Mouse (Mus musculus): ENCODE results near the gene Osm.

Osm gene

GRCm38 (mm10) chr11:4239691-4240090, 3.5 kb downstream of the Osm start:
- DNase-seq (ENCODE audit: low spot score in 2 of 2): no peak

GRCm38 (mm10) chr11:4240151-4240550, 3.9 kb downstream of the Osm start:
- DNase-seq (ENCODE audit: low spot score in 2 of 2): no peak

GRCm38 (mm10) chr11:4241180-4241579, 5.0 kb downstream of the Osm start:
- DNase-seq (ENCODE audit: low spot score in 2 of 2): no peak

- no peak for DNase-seq (ENCODE audit: low spot score in 2 of 2)
Measured at GRCm38 (mm10) chr11:4246126-4246525, 9.9 kb downstream of the Osm start.

GRCm38 (mm10) chr11:4246623-4247022, 10.4 kb downstream of the Osm start:
- no peak for DNase-seq (ENCODE audit: low spot score in 2 of 2)

GRCm38 (mm10) chr11:4247201-4247959, 11.2 kb downstream of the Osm start:
- DNase-seq (ENCODE audit: low spot score in 2 of 2): no peak

- DNase-seq (ENCODE audit: low spot score in 2 of 2): no peak
Measured at GRCm38 (mm10) chr11:4249151-4249550, 12.9 kb downstream of the Osm start.

- DNase-seq (ENCODE audit: low spot score in 2 of 2): no peak
Measured at GRCm38 (mm10) chr11:4250290-4250689, 14.1 kb downstream of the Osm start.

GRCm38 (mm10) chr11:4251376-4251775, 15.2 kb downstream of the Osm start:
- DNase-seq (ENCODE audit: low spot score in 2 of 2): no peak

GRCm38 (mm10) chr11:4252886-4253285, 16.7 kb downstream of the Osm start:
- DNase-seq (ENCODE audit: low spot score in 2 of 2): no peak

GRCm38 (mm10) chr11:4256846-4257607, 20.8 kb downstream of the Osm start, which contains the start of gene Lif:
TSS of gene Lif (plus strand) at chr11:4257557.
- no peak for DNase-seq (ENCODE audit: low spot score in 2 of 2)

- DNase-seq (ENCODE audit: low spot score in 2 of 2): no peak
Measured at GRCm38 (mm10) chr11:4257756-4258155, 21.5 kb downstream of the Osm start.

- DNase-seq (ENCODE audit: low spot score in 2 of 2): peak; percentile 86 to 87
Measured at GRCm38 (mm10) chr11:4258657-4259082, 22.4 kb downstream of the Osm start.

- DNase-seq (ENCODE audit: low spot score in 2 of 2): no peak
Measured at GRCm38 (mm10) chr11:4260463-4261187, 24.4 kb downstream of the Osm start.

GRCm38 (mm10) chr11:4261188-4261494, 24.9 kb downstream of the Osm start:
- DNase-seq (ENCODE audit: low spot score in 2 of 2): peak in 1 of 2 experiments; percentile 28

- no peak for DNase-seq (ENCODE audit: low spot score in 2 of 2)
Measured at GRCm38 (mm10) chr11:4261969-4262368, 25.7 kb downstream of the Osm start.

- DNase-seq (ENCODE audit: low spot score in 2 of 2): no peak
Measured at GRCm38 (mm10) chr11:4262847-4263246, 26.6 kb downstream of the Osm start.

GRCm38 (mm10) chr11:4263296-4263695, 27.1 kb downstream of the Osm start:
- DNase-seq (ENCODE audit: low spot score in 2 of 2): no peak

- no peak for DNase-seq (ENCODE audit: low spot score in 2 of 2)
Measured at GRCm38 (mm10) chr11:4264066-4264465, 27.8 kb downstream of the Osm start.

GRCm38 (mm10) chr11:4266271-4267201, 30.3 kb downstream of the Osm start:
- DNase-seq (ENCODE audit: low spot score in 2 of 2): no peak

GRCm38 (mm10) chr11:4267202-4267578, 31.0 kb downstream of the Osm start:
- DNase-seq (ENCODE audit: low spot score in 2 of 2): no peak

Measured in frontal cortex, postnatal 36 days (tissue).